Mouse (Mus musculus): ENCODE results near the gene Ptov1.

- TF ChIP-seq CTCF (IDR thresholded peaks at IDR 0.05; ENCODE audit: low read depth, low read length) (no peak), POLR2A (IDR thresholded peaks at IDR 0.05; ENCODE audit: extremely low read depth, insufficient read depth, low read length) (no peak)
Measured at GRCm38 (mm10) chr7:44839491-44840191, 29.9 kb downstream of the Ptov1 start.
